Mouse (Mus musculus) frontal cortex, adult 2 months (tissue): Measurements from ENCODE around the gene Cdk14. TPM values are rescaled to one million over a fixed set of nuclear protein-coding genes. Genes with fewer than 3 reads are reported as not detected.
"Not testable (repeated sequence)": the region's sequence is repeated elsewhere in the genome, so short reads cannot be mapped to it uniquely, and the experiment has no call there.

ENCODE experiments used
- DNase-seq, 2 experiments: peaks; one replicate each; pipeline ENCODE4 v3.0.0; 2022; ENCODE audit warnings: low spot score in 1 of 2; ENCODE audit errors: extremely low spot score in 1 of 2
- polyA plus RNA-seq: library from polyadenylated mRNA; depleted of rRNA; stranded (reverse); fragments of >200 nt; gene quantifications from 2 replicates; pipeline ENCODE4 v1.2.3, GENCODE M21; 2012

Gene Cdk14
- polyA plus RNA-seq, 1 experiment = 113 TPM

DNA sequence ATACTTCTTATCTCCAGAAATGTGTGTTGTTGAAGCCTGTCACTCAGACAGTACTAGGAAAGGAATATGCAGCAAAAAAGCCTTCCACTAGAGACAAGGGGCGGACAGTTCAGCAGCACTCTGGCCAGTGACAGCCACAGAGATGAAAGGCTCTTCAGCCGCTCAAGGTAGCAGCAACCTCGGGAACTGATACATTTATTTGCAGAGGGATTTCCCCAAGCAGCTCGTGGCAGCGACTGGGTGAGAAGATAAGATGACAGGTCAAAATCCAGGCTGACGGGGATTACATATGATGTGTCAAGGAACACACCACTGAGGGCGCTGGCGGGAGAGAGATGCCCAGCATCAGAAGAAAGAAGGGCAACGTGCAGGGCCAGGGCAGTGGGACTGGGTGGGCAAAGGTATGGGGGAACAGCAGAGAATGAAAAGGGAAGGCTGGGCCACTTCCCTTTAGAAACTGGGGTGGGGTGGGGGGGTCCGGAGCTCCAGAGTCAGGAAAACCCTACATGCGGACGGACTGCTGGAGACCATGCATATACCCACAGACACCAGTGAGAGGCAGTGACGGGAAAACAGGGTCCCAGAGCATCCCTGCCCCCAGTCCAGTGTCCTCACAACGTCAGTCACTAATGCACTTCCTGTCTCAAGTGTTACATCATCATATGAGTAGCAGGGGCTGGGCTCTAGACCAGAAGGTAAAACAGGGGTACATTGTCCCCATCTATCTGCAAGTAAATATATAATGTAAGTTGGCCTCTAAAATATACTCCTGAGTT, 51.5 kb downstream of the Cdk14 start:
- no peak for DNase-seq

DNA sequence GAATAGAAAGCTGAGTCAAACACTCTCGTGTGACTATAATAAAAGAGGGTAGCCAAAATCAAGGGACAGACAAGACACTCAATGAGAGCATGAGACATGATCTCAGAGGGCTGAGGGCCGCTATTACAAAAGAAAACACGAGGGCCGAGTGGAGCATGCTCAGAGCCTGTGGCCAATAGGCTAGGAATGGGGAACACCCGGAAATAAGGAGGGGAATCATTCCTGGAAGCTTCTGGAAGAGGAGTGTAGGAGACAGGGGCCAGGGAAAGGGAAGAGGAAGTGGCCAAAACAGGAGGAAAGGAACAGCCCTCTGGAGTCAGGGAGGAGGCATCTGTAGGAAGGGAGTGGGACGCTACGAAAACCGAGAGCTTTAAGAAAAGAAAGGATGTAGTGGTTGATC, 52.6 kb downstream of the Cdk14 start:
- no peak for DNase-seq

DNA sequence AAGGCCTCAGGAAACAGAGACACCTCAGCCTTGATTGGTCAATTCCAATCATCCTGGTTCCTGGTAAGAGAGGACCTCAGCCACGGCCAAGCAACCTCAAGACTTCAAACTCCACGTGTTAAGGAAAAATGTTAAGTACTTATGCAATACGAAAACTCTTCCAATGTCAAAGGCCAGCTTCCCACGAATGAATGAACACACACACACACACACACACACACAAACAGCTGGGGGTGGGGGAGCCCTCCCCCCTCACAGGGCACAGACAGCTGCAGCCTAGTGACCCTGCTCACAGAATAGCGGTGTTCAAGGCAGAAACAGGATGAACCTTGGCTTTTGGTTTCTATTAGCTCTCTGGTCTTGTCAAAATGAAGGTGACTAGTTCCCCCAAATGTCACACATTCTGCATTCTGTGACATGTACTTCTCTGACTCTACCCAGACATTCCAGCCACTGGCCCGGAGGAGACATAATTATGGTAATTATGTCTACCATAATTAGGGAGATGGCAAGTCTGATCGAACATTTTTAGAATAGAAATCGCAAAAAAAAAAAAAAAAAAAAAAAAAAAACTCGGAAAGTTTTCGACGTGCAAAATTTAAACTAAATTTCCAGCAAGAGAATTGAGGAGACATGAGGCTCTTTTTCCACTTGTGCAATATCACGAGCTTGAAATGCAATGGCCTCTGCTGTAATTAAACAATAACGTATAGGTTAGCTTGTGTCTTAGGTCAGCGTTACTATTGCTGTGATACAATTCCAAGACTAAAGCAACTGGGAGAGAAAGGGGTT, 54.6 kb downstream of the Cdk14 start:
- no peak for DNase-seq

DNA sequence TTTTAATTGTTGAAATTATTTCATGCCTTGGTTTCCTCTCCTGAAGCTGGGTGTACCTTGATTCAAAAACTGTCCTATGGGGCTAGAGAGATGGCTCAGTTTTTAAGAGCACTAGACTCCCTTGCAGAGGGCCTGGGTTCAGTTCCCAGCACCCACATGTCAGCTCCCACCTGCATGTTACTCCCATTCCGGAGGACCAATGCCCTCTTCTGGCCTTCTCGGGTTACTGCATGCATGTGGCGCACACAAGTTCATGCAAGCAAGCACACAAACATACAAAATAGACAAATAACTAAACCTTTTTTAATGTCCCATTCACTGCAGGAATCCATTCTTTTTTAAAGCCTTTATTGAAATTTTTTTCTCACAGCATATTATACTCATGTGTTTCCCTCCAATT, 58.4 kb downstream of the Cdk14 start:
- DNase-seq = no peak

DNA sequence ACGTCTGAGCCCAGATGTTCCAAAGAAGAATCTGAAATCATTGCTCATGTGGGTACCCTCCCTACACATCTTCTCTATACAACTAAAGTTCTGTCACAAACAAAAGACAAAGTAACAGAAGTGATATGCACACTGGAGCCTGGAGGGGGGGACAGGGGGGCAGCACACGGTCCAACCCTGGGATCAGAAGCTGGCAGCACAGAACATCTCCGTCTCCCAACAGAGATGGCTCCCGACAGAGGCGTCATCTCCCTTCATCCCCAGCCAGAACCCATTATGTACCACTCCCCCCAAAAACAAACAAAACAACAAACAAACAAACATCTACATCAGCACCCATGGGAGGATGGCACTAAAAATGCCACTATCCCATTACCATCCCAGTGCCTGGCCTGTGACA, 59.8 kb downstream of the Cdk14 start:
- no peak for DNase-seq

DNA sequence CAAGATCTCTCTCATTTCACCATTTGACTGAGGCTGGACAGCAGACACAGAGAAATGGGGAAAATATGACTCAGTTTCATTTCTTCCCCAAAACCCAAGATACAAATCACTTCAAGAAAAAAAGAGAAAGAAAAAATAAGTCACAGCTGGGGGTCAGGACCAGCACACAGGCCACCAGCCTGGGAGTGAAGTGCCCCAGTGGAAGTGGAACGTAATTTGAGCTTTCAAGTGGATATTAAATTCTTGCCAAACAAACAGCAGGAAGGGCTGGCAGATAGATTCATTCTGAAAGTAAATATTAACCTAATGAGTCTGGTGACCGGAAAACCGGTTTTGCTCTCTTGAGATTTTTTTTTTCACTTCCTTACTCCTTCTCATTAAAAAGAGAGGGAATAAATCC, 60.2 kb downstream of the Cdk14 start:
- DNase-seq = no peak

DNA sequence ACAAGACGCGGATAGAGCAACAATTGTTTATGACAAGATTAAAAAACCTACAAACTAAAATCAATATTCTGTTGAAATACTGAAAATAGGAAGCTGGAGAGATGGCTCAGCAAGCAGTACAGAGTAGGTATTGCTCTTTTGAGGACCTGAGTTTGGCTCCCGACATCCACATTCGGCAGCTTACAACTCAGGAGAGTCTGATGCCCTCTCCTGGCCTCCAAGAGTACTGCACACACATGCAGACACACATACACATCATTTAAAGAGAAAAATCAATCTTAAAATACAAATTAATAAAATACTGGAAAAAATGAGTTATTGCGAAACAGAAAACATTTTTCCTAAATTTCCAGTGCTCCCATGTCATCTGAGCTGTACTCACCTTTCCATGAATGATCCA, 60.7 kb downstream of the Cdk14 start:
- DNase-seq = no peak

DNA sequence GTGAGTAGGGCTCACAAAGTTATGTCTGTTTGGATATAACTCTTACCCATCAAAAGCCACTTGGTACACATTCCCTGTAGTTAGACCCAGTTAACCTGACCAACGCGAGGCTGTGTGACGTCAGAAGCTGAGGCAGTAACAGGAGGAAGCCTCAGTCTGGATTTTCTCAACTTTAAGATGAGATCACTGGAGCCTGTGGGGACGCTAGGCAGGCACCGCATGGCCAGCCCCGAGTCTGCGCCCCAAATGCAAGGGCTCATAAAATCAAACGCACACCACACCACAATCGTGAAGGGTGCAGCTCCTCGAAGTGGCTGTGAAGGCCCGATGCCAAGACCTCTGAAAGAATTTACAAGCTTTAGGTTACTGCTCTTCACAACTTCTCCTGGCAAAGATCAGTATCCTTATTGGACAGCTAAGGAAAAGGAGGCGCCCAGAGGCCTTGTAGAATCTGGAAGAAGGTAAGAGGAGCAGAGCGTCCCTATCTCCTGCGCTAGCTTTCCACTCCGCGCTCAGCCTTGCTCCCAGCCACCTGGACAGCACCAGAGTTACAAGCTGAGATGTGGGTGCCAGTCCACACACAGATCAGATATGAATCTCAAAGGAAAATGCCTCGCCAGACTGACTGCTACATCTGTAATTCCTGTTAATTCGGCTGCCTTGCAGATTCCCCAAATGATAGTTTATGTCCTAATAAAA, 61.9 kb downstream of the Cdk14 start:
- DNase-seq = no peak

DNA sequence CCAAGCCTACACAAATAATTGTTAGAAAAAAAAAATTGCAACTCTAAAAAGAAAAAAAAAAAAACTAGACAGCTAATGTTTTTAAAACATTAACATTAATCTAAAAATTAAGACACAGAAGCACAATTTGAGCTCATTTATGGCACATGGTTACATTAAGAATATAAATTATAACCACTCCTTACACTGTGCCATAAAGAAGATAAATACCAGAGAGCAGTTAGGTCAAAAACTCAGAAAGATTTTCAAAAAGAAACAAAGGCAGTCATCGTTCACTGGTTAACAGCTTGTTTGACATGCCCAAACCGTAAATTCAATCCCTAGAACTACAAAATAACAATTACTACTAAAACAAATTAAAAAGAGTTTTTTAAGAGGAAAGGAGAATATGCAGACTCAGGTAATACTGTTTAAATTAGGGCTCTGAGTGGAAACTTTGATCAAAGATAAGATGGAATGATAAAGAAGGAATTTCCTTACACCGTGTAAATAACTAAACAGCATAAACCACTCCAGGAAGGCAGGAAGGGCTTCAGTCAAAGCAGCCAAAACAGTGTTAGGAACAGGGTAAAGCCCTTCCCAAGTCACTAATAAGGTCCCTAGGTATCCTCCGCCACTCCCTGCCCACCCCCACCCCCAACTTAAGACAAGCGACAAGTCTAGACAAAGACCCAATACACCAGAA, 65.3 kb downstream of the Cdk14 start:
- DNase-seq = no peak

DNA sequence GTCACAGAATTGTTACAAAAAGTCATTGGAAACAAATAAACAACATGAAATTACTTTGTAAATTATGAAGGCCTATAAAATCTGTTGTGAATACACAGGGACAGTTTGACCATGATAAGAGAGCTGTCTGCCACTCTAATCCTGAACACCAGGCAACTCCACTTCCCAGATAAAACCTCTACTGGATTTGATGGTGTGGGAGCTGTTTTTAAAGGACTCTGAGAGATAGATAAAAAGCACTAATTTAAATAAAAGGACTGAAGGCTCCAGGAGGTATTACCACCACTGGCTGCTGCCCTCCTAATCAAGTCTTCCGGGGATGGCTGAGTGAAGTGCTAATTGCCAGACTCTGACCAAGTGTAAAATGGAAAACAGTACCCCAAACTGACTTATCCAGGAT, 66.2 kb downstream of the Cdk14 start:
- DNase-seq = no peak

DNA sequence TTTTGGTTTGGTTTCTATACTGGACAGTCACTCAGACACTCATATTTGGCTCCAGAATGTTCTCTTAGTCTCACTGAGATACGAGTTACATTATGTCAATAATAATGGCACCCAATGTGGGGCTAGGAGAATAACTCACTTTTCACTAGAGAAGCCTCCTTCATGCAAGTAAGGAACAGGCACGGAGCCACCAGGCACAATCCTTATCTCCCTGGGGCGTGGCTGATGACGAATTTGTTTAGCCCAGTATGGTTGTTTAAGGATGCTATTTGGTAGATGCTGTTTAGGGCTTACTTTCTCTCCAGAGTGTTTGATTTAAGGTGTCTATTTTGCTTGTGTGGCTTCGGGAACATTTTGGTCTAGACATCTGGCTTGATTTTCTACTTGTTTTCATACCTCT, 75.5 kb downstream of the Cdk14 start:
- DNase-seq = no peak

DNA sequence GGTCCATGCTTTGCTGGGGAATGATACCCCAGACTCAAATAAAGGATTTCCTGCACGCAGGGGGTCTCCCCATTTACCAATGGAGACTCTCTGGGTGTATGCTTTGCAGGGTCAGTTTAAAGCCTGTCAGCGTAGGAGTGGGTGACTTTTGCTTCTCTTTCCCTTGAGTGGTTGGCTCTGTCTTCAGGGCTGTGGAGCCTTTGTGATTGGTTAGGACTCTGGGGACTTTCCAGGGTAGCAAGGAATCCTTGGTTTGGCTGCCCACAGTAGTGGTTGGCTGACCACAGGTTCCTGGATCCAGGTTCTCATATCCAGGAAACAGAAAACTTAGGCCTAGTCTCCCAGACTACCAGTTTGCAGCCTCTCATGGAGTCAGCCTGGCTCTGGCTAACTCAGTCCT, 76.4 kb downstream of the Cdk14 start:
- no peak for DNase-seq

DNA sequence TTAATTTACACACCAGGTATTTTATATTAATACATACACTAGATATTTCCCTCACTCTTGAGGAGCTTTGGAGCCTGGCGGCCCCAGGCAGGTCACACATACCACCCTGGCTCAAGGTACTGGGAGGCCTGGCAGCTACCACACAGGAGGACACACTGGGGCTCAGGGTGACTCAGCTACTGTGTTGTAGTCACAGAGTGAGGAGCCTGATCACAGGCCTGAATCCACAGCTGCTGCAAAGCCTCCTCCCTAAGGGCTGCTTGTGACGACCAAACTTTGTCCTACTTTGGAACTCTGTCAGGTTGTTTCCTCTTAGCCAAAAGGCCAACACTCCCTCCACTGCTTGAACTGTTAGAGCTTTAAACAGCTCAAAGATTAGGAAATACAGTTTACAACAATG, 76.8 kb downstream of the Cdk14 start:
- DNase-seq = no peak

DNA sequence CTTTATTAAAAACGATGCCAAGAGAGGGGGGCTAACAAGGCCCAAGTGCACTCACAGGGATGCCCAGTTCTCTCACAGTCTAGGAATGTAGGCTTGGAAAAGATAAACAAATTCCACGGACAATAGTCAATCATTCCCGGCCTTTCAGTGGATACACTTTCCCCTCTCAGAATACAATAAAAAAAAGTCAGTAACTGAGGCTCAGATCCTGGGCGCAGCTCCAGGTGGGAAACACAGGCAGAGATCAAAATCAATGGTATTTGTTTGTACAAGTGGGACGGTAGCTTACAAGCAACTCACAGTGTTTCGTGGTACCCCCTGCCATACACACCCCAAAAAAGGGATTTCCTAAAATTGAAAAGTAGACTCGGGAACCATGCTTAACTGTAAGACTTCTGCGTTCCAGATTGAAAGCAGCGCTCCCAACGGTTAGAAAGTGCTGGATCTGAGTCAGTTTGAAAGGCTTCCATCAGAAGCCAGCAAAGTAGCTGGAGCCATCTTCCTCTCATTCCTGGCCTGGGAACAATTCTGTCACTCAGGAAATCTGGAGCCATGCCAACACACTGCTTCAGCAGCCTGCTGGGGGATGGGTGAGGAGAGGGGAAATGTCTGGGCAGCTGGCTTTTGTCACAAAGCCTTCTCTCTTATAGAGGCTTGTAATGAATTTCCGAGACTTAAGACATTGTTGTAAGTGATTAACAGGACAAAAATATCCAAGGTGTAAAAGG, 77.5 kb downstream of the Cdk14 start:
- peak; percentile 6 to 67 for DNase-seq

DNA sequence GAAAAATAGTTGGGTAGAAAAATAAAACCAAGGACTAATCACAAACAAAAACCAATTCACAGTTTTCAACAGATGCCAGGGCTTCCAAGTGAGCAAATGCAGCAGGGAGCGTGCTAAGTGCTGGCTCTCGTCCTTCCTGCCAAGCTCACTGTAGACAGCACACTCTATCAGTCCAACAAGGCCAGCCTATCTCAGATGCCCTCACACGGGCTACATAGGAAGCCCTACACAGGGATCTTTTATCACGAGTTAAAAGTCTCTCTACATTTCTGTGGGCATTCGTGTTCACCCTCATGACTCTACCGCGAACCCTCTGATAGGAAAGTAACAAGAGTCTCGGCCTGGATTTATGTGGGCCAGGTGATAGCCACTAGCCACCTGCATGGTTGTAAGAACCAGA, 78.5 kb downstream of the Cdk14 start:
- DNase-seq = no peak

DNA sequence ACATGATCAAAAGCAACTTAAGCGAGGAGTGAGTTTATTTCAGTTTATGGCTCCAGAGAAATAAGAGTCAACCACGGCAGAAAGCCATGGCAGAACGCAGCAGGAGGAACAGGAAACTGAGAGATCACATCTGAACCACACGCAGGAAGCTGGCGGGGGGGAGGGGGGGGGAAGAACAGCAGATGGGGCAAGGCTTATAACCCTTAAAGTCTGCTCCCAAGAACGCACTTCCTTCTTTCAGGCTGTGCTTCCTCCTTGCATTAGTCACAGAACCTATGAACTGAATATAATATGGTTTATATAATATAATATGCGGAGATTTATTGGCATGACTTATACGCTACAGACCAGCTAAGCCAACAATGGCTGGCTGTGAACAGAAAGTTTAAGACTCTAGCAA, 86.2 kb downstream of the Cdk14 start:
- DNase-seq = no peak

DNA sequence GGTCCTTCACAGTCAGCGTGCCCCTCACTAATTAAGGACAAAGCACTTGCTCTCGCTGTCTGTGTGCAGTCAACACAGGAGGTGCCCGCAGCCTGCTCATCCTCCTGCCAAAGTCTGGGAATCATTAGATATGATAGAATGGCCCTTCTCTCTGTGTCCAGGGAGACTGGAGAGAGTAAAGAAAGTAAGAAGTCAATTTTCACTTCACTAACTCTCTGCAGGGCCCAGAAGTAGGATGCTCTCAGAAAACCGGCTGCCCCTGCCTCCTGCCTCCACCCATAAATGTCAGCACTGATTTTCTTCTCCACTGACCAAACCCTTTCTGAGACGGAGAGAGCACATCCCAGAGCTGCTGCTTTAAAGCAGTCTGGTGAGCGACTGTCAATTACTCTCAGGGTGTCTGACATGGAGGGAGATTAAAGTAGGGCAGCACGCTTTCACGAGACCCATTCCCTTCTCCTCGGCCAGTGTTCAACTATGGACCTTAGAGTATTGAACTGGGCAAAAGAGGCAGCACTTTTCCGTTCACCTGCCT, 89.1 kb downstream of the Cdk14 start:
- DNase-seq = no peak

DNA sequence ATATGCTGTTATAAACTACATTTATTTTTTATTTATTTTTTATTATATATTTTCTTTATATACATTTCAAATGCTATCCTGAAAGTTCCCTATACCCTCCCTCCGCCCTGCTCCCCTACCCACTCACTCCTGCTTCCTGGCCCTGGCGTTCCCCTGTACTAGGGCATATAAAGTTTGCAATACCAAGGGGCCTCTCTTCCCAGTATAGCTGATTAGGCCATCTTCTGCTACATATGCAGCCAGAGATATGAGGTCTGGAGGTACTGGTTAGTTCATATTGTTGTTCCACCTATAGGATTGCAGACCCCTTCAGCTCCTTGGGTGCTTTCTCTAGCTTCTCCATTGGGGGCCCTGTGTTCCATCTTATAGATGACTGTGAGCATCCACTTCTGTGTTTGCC, 91.1 kb downstream of the Cdk14 start:
- not testable (repeated sequence) for DNase-seq

DNA sequence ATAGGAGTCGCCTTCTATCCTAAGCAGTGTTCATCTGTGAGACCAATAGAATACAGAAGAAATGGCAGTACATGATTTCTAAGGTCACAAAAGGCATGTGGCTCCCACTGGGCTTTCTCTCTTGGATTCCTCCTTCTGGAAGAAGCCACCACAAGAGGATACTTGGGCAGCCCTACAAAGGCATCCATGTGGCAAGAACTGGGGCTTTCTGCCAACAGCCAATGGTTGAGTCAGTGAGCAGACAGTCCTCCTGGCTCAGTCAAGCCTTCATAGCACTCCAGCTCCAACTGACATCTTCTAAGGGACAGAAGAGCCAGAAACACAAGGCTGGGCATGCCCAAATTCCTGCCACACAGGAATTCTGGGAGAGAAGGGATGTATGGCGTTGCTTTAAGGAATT, 93.4 kb downstream of the Cdk14 start:
- DNase-seq = no peak

DNA sequence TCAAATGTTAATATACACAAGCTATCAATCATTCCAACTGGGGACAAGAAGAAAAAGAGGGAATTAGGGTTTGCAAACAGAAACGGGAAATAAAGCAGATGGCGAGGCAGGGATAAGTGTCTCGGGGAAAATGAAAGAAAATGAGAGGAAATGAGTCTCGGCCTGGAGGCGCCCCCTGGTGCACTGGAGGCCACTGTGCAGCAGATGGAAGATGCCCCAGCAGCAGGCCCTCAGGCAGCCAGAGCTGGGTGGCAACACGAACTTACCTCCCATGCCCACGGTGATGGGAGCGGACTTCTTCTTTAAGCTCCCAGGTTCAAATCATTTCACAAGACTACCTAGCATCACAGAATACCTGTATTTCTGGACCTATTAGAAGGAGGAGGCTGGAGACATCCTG, 97.4 kb downstream of the Cdk14 start:
- DNase-seq = no peak
